Mouse (Mus musculus): Measurements from ENCODE around the gene Ly6g6d.

GRCm38 (mm10) chr17:35083929-35084497 is 6.1 kb upstream of the Ly6g6d start:
- TF ChIP-seq CTCF (IDR thresholded peaks at IDR 0.05; ENCODE audit: low read depth, low read length) = no peak
- TF ChIP-seq POLR2AphosphoS5 (IDR thresholded peaks at IDR 0.05; ENCODE audit: insufficient replicate concordance, low read depth, low read length) = no peak

All from G1E (cell line).